Mouse (Mus musculus) megakaryocyte progenitor cell, adult 5-6 weeks (primary cell): ENCODE results near the gene Nat8l. TPM values are rescaled to one million over a fixed set of nuclear protein-coding genes. Genes with fewer than 3 reads are reported as not detected.
"Not testable (repeated sequence)": the region's sequence is repeated elsewhere in the genome, so short reads cannot be mapped to it uniquely, and the experiment has no call there.

Source experiments
- ATAC-seq: replicated peaks from 2 replicates; pipeline ENCODE4 v1.8.0; 2016; ENCODE audit warnings: mild to moderate bottlenecking, moderate TSS enrichment, inconsistent platforms; ENCODE audit not compliant: poor library complexity
- total RNA-seq, 2 experiments: library from RNA; stranded (forward) in 1 of 2; stranded (reverse) in 1 of 2; fragments of 157-497, 149-512 nt in 1 of 2; fragments of 200-1000 nt in 1 of 2; gene quantifications; 2 replicates each; pipeline versions ENCODE4 v1.2.3 to v1.2.4; 2015 to 2017

Nat8l gene
- total RNA-seq (2015) = 1.7 and 1.8 TPM in 2 replicates
- 2.2 TPM in 2 replicates for total RNA-seq (2017)

DNA sequence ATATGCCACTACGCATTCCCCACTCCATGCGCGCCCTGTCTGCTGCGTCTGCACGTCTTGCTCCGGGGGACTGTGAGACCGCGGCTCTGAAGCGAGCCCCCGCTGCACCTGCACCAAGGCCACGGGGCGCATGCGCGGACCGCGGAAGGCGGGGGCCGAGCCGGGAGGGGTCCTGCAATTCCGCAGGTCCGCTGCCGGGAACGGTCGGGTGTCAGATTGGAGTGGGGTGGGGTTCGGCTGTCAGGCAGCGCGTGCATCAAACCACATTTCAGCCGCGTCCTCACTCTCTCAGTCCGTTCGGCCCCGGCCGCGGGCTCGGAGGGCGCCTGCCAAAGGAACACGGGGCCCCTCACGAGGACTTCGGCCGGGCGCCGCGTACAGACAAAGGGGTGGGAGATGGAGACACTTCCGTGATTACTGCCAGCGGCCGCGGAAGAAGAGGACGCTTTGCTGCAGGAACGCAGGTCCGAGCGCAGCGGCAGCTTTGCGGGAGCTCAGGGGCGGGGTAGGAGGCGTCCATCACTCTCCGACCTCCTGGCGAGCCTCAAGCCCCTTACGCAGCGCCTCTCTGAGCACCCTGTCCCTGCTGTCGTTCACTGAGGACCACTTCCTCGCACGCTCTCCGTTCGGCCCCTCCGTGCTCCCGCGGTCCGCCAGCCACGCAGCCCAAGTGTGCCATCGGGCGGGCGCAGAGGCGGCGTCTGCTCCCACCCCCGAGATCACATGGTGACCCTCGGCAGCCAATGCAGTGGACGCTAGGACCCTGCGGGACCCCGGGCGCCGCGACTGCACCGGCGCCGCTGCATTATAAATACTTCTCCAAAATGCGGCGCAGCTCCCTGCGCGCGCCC, at the start of gene Nat8l:
Gene Nat8l (plus strand): TSS at position 142 of the 851 bp plus-strand sequence.
- ATAC-seq = peak; percentile 67

DNA sequence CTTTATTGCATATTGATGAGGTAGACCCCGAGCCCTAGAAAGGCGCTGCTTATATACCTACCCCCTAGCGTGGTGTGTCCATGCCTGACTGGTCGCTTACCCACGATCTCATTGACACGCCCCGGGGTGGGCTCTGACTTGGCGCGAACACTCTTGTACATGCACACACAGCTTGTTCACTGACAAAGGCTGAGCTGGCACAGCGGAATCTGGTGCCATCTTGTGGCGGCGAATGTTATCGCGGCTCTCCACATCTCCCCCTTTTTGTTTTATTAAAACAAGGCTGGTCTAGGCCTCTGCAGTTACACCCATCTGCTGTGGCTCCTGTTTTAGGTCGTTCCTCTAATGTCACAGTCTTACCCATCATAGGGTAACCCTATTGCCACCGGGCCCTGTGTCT, 48.7 kb upstream of the Nat8l start:
- not testable (repeated sequence) for ATAC-seq

DNA sequence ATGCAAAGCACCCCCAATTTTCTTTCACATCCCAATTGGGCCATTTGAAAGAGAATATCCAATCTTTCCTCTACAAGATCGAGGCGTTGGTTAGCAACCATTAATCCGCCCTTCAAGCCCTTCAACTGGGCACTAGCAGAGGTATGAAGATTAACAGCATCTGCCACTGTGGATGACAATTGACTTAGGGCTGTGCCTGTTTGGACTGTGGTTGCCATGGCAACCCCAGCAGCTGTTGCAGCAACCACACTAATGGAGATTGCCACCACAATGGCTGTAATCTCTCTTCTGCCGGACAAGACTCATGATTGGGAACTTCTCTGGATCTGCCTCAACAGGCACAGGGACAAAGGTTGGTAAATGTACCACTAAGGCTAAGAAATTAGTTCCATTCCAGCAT, 47.5 kb upstream of the Nat8l start:
- ATAC-seq = no peak

DNA sequence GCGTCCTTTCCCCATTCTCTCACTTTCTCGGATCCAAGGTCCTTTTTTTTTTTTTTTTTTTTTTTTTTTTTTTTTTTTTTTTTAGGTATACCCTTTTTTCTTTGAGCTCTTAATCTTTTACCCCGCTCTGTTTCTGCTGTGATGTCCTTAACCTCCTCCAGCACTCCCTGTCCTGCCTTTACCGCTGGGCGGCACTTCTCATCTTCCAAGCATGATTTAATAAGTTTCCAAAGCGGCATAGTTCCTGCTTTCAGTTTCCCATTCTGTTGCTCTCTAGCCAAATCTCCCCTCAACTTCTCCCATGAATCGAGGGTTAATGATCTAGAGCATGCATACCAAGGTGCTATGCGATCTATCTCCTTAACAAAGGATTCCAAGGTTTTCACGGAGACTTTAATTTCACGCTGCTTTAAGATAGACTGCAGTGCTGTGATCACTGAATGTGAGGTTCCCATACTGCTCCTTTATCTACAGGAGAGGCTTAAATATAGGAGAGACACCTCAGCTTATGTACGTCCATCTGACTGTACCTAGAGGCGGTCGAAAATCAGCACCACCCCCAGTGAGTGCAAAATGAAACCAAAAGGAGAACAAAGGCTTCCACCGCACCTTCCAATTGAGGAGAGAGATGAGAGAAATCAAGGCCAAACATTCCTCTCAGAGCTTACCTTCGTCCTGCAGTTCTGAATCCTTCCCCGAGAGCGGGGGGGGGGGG, 42.2 kb upstream of the Nat8l start:
- no peak for ATAC-seq

- peak; percentile 95 for ATAC-seq
These were observed 41.4 kb upstream of the Nat8l start for GRCm38 (mm10) chr5:33954354-33954753.

DNA sequence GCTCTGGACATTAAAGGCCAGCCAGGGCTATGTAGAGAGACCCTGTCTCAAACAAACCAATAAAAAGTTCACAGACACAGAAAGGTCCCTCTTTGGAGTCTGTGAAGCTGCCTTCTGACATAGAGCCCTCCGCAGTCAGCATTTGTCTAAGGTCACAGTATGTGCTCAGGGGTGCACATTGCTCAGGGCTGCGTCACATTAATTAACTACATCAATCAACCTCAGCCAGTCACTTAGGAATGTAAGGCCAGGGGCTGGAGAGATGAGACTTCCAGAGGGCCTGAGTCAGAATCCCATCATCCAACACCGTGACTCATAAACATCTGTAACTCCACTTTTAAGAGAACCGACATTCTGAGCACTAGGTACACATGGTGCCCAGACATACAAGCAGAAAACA, 39.9 kb upstream of the Nat8l start:
- no peak for ATAC-seq

- ATAC-seq = no peak
These were observed 36.4 kb upstream of the Nat8l start for GRCm38 (mm10) chr5:33959382-33959781.

DNA sequence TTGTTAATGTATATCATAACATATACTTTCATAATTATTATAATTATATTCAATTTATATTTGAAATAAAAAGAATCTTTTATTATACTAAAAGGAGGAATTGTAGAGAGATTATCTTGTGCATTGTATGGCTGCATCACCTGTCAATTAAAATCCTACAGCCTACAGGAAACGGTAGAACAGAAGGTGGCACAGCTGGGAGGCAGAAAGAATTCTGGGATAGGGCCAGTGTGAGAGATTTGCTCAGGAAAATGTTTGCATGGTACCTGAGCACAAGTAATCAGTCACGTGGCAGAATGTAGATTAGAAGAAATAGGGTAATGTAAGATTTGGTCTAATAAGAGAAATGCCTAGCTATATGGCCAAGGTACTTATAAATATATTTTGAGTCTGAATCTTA, 21.0 kb upstream of the Nat8l start:
- no peak for ATAC-seq

DNA sequence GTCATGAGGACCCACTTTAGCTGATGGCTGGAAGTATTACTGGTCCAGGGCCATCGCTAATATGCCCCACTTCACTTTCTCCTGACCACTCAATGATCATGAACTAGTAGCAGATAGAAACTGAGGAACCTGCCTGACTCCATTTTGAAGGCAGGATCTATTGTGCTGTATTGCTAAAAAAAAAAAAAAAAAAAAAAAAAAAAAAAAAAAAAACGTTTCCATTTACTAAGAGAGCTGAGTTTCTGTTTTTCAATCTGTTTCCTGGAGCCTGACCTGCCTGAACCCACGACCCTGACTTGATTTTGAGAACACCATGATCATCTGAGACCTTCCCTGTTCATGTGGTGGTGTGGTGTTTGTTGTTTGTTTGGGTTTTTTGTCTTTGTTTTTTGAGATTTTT, 19.5 kb upstream of the Nat8l start:
- no peak for ATAC-seq

DNA sequence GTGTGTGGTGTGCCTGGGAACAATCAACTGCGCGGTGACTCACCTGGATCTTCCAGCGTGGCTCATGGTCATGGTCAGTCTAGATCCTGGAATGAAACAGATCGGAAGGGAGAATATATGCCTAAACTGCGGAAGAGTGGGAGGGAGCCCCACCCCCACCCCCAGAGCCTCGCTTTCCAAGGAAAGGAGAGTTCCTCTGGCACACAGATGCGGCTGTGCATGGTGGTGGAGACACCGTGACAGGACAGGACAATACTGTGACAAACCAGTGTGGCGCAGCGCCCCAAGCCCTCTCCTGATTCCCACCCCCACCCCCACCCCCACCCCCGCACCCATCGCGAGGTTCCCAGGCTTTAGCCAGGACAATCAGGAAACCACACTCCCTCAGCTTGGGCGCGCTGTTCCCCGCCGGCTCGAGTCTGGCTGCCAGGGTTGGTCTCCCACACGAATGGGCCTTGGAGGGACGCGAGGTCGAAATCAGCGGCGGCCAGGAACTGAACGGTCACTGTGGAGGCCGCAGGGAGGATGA, 13.0 kb upstream of the Nat8l start:
- no peak for ATAC-seq

- peak; percentile 55 for ATAC-seq
These were observed 12.3 kb upstream of the Nat8l start, which contains the start of gene Gm1673 for GRCm38 (mm10) chr5:33983309-33984121. Gm1673 (plus strand) TSS chr5:33983433.

DNA sequence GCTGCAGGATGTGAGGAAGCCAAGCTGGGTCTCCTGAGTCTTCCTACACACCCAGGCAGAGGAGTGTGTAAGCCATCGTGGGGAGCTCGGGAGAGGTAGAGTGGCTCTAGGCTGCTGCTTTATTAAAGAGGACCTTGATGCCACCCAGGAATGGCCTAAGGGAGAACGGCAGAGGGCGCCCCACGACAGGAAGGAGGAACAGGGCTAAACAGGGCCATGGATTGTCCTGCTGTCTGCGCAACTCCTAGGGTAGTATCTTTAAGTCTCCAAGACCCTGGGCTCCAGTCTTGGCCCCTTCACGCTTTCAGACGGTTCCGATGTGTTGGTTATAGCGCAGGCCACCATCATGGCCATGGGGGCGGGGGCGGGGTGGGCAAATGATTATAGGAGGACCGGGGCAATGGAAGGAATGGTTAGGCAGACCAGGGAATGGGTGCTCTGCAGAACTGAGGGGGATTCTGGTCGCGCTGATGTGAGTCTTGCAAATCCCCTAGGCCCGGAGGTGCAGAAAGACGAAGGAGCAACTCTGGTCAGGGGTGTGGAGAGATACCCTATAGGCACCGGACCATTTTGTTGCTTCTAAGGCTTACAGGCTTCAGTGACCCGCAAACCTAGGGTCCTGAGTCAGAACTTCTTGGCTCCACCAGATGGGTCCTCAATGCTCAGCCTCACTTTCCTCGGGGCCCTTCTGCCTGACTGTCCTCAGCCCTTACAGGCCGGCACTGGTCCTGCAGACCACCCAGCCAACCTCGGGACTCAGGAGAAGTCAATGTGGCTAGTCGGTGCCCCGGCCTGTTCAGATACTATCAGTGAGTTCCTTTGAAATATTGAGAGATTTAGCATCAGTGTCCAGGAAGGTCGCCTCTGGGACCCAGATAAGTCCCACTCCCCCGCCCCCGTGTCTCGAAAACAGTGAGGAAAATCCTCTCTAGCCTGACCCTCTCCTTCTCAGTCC, 836 bp upstream of the Nat8l start:
- peak; percentile 45; the same call in 1 of the 2 replicates for ATAC-seq

- no peak for ATAC-seq
These were observed 886 bp downstream of the Nat8l start for GRCm38 (mm10) chr5:33996694-33997045.

DNA sequence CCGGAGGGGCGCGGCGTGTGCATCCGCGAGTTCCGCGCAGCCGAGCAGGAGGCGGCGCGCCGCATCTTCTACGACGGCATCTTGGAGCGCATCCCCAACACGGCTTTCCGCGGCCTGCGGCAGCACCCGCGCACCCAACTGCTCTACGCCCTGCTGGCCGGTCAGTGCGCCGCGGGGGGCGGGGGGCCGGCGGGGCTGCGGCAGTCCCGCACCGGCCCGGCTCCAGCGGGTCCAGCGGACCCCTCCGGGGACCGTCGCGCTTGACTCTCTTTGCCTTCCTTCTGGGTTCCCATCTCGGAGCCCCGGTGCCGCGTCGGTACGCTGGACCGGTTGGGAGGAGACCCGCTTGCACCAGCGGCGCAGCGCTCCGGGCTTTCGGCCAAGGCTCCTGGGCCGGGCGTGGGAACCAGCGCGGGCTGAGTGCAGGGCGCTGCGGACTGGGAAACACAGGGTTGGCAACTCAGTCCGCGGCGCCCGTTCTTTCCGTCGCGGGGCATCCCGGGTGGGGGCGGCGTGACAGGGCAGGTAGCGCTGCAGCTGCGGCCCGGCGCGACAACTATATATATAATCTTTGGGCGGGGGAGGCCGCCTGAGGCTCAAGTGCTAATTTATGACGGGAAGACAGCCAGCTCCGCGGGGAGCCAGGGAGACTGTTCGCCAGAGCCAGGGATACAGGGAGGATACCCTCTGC, 1.4 kb downstream of the Nat8l start:
- no peak for ATAC-seq

- ATAC-seq = no peak
These were observed 2.2 kb downstream of the Nat8l start for GRCm38 (mm10) chr5:33997829-33998504.

DNA sequence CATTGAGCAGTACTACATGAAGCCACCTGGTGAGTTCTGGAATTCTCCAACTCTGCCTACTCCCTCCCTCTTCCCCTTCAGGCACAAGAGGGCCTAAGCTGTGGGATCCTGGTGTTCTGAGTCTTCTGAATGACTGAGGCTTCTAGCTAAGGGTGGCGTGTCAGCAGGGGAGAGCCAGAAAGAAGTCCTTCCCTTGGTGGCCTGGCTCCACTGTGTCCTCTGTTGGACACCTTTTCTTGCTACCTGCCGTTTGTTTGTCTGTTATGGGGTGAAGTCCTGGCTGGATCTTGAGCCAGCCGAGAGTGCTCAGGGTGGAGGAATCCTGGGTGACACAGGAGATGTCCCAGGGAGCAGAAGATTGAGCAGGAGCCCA, 2.7 kb downstream of the Nat8l start:
- no peak for ATAC-seq

GRCm38 (mm10) chr5:33999466-34000090, 3.8 kb downstream of the Nat8l start:
- no peak for ATAC-seq

DNA sequence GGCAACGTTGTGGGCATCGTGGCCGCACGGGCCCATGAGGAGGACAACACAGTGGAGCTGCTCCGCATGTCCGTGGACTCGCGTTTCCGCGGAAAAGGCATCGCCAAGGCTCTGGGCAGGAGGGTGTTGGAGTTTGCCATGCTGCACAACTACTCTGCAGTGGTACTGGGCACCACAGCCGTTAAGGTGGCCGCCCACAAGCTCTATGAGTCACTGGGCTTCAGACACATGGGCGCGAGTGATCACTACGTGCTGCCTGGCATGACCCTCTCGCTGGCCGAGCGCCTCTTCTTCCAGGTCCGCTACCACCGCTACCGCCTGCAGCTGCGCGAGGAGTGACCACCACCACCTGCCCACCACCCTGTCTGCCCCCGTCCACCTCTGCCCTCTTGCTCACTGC, 5.0 kb downstream of the Nat8l start:
- no peak for ATAC-seq
